Mouse (Mus musculus): Measurements from ENCODE around the gene Tspyl3. TPM values are rescaled to one million over a fixed set of nuclear protein-coding genes. Genes with fewer than 3 reads are reported as not detected.

Gene Tspyl3
- total RNA-seq, 1 experiment from 2014 or later, result 11.8 TPM

GRCm38 (mm10) chr2:153237193-153237592 is 12.0 kb upstream of the Tspyl3 start:
- no peak for ATAC-seq (replicated peaks; ENCODE audit: low read depth, poor library complexity, severe bottlenecking)

GRCm38 (mm10) chr2:153228523-153228922 is 3.3 kb upstream of the Tspyl3 start:
- ATAC-seq (replicated peaks; ENCODE audit: low read depth, poor library complexity, severe bottlenecking), result no peak

GRCm38 (mm10) chr2:153227959-153228358 is 2.7 kb upstream of the Tspyl3 start:
- ATAC-seq (replicated peaks; ENCODE audit: low read depth, poor library complexity, severe bottlenecking), result peak; percentile 48

- no peak for ATAC-seq (replicated peaks; ENCODE audit: low read depth, poor library complexity, severe bottlenecking)
Measured at GRCm38 (mm10) chr2:153225595-153225953, 333 bp upstream of the Tspyl3 start.

GRCm38 (mm10) chr2:153222566-153222965 is 2.7 kb downstream of the Tspyl3 start:
- ATAC-seq (replicated peaks; ENCODE audit: low read depth, poor library complexity, severe bottlenecking), result no peak

- ATAC-seq (replicated peaks; ENCODE audit: low read depth, poor library complexity, severe bottlenecking), result no peak
Measured at GRCm38 (mm10) chr2:153222130-153222529, 3.1 kb downstream of the Tspyl3 start.

GRCm38 (mm10) chr2:153221620-153222019 is 3.6 kb downstream of the Tspyl3 start:
- no peak for ATAC-seq (replicated peaks; ENCODE audit: low read depth, poor library complexity, severe bottlenecking)

GRCm38 (mm10) chr2:153218516-153218915 is 6.7 kb downstream of the Tspyl3 start:
- ATAC-seq (replicated peaks; ENCODE audit: low read depth, poor library complexity, severe bottlenecking), result no peak

GRCm38 (mm10) chr2:153217826-153218340 is 7.4 kb downstream of the Tspyl3 start:
- no peak for ATAC-seq (replicated peaks; ENCODE audit: low read depth, poor library complexity, severe bottlenecking)

GRCm38 (mm10) chr2:153215421-153215820 is 9.8 kb downstream of the Tspyl3 start:
- ATAC-seq (replicated peaks; ENCODE audit: low read depth, poor library complexity, severe bottlenecking), result peak; percentile 69

GRCm38 (mm10) chr2:153214771-153215259 is 10.4 kb downstream of the Tspyl3 start:
- ATAC-seq (replicated peaks; ENCODE audit: low read depth, poor library complexity, severe bottlenecking), result peak; percentile 90

- ATAC-seq (replicated peaks; ENCODE audit: low read depth, poor library complexity, severe bottlenecking), result no peak
Measured at GRCm38 (mm10) chr2:153213351-153213750, 11.9 kb downstream of the Tspyl3 start.

GRCm38 (mm10) chr2:153211451-153211850 is 13.8 kb downstream of the Tspyl3 start:
- ATAC-seq (replicated peaks; ENCODE audit: low read depth, poor library complexity, severe bottlenecking), result no peak

- no peak for ATAC-seq (replicated peaks; ENCODE audit: low read depth, poor library complexity, severe bottlenecking)
Measured at GRCm38 (mm10) chr2:153209286-153209685, 16.0 kb downstream of the Tspyl3 start.

- ATAC-seq (replicated peaks; ENCODE audit: low read depth, poor library complexity, severe bottlenecking), result no peak
Measured at GRCm38 (mm10) chr2:153208149-153208548, 17.1 kb downstream of the Tspyl3 start.

GRCm38 (mm10) chr2:153202766-153203165 is 22.5 kb downstream of the Tspyl3 start:
- ATAC-seq (replicated peaks; ENCODE audit: low read depth, poor library complexity, severe bottlenecking), result no peak

- peak; percentile 93 for ATAC-seq (replicated peaks; ENCODE audit: low read depth, poor library complexity, severe bottlenecking)
Measured at GRCm38 (mm10) chr2:153199114-153199513, 26.1 kb downstream of the Tspyl3 start.

GRCm38 (mm10) chr2:153198485-153198884 is 26.8 kb downstream of the Tspyl3 start:
- peak; percentile 50 for ATAC-seq (replicated peaks; ENCODE audit: low read depth, poor library complexity, severe bottlenecking)

- no peak for ATAC-seq (replicated peaks; ENCODE audit: low read depth, poor library complexity, severe bottlenecking)
Measured at GRCm38 (mm10) chr2:153194255-153194654, 31.0 kb downstream of the Tspyl3 start.

- no peak for ATAC-seq (replicated peaks; ENCODE audit: low read depth, poor library complexity, severe bottlenecking)
Measured at GRCm38 (mm10) chr2:153191242-153191641, 34.0 kb downstream of the Tspyl3 start.

GRCm38 (mm10) chr2:153187848-153188247 is 37.4 kb downstream of the Tspyl3 start:
- ATAC-seq (replicated peaks; ENCODE audit: low read depth, poor library complexity, severe bottlenecking), result no peak

- no peak; the same call in 1 of the 2 replicates for ATAC-seq (replicated peaks; ENCODE audit: low read depth, poor library complexity, severe bottlenecking)
Measured at GRCm38 (mm10) chr2:153186176-153186591, 39.1 kb downstream of the Tspyl3 start.

Data from common myeloid progenitor, adult 5-6 weeks (primary cell).